Mouse (Mus musculus) midbrain, embryonic 15.5 days (tissue): ENCODE results near the gene Xbp1. TPM values are rescaled to one million over a fixed set of nuclear protein-coding genes. Genes with fewer than 3 reads are reported as not detected.
A peak's percentile ranks its signal among the peaks of the same experiment; 100 is the strongest.
"Not testable (repeated sequence)": the region's sequence is repeated elsewhere in the genome, so short reads cannot be mapped to it uniquely, and the experiment has no call there.

ENCODE experiments used
- ATAC-seq: fragments of 200-750 bp; cut with Nextera tagmentation; replicated peaks from 2 replicates; pipeline ENCODE4 v1.8.0; 2017; ENCODE audit warnings: moderate TSS enrichment
- H3K27ac ChIP-seq: fragments of 300-500 bp; sonication (generic); 2 replicates; pipeline ENCODE4 v1.5.1; 2015; ENCODE audit warnings: mild to moderate bottlenecking, inconsistent platforms
- H3K27me3 ChIP-seq: fragments of 300-500 bp; sonication (generic); replicated peaks from 2 replicates; pipeline ENCODE4 v1.6.1; 2015; ENCODE audit warnings: inconsistent platforms
- H3K36me3 ChIP-seq: fragments of 300-500 bp; sonication (generic); replicated peaks from 2 replicates; pipeline ENCODE4 v1.6.1; 2015; ENCODE audit warnings: inconsistent platforms
- H3K4me1 ChIP-seq: fragments of 300-500 bp; sonication (generic); 2 replicates; pipeline ENCODE4 v1.6.1; 2015; ENCODE audit warnings: inconsistent platforms
- H3K4me2 ChIP-seq: fragments of 300-500 bp; sonication (generic); 2 replicates; pipeline ENCODE4 v1.6.1; 2015; ENCODE audit warnings: inconsistent platforms, mild to moderate bottlenecking, moderate library complexity
- H3K4me3 ChIP-seq: fragments of 300-500 bp; sonication (generic); 2 replicates; pipeline ENCODE4 v1.5.1; 2015; ENCODE audit warnings: mild to moderate bottlenecking, inconsistent platforms
- H3K9ac ChIP-seq: fragments of 300-500 bp; sonication (generic); 2 replicates; pipeline ENCODE4 v1.6.1; 2015; ENCODE audit warnings: mild to moderate bottlenecking, inconsistent platforms
- H3K9me3 ChIP-seq: fragments of 300-500 bp; sonication (generic); 2 replicates; pipeline ENCODE4 v1.6.1; 2016; ENCODE audit warnings: inconsistent platforms
- WGBS: fragments of 180-500 bp; shearing (Covaris S2); methylation state at CpG from one replicate; pipeline ENCODE4 v1.1.7; 2015; ENCODE audit warnings: mixed read lengths; 5-methylcytosine and 5-hydroxymethylcytosine counted together
- polyA plus RNA-seq: library from polyadenylated mRNA; unstranded; fragments of >200 nt; fragmentation: Nextera tagmentation; extraction: Ambion mirVana; gene quantifications from 2 replicates; pipeline ENCODE4 v1.2.1, GENCODE M21; 2015

Gene Xbp1
- 152 and 159 TPM in 2 replicates for polyA plus RNA-seq

GRCm38 (mm10) chr11:5520412-5521265, at the start of gene Xbp1:
TSS of gene Xbp1 (plus strand) at chr11:5520659.
- ATAC-seq: peak; percentile 98

GRCm38 (mm10) chr11:5474130-5474529, 46.3 kb upstream of the Xbp1 start:
- Histone ChIP-seq H3K27me3 (no peaks in the 10 kb centered on the region), H3K36me3 (no peaks in the 10 kb centered on the region), H3K4me3 (no peak overlapping the region), H3K9ac (no peak overlapping the region), H3K9me3 (no peaks in the 10 kb centered on the region), H3K27ac (no peak overlapping the region), H3K4me2 (no peak overlapping the region), H3K4me1 (no peaks in the 10 kb centered on the region)
- 13% methylated on average over 5 of the region's 5 CpGs for WGBS
- ATAC-seq: no peak

More at GRCm38 (mm10) chr11:5520412-5521265, at the start of gene Xbp1:
- no peaks in the 10 kb centered on the region for H3K9me3 ChIP-seq
- peaks cover 27% of the 10 kb centered on the region for H3K4me1 ChIP-seq
- H3K9ac ChIP-seq: peak within 1 kb of the TSS; percentile 98
- H3K27me3 ChIP-seq: no peaks in the 10 kb centered on the region
- H3K36me3 ChIP-seq: peaks cover 28% of the 10 kb centered on the region
- WGBS: under 1% methylated on average over 72 of the region's 72 CpGs
- H3K4me2 ChIP-seq: peak within 1 kb of the TSS; percentile 72
- peak within 1 kb of the TSS; percentile 95 for H3K4me3 ChIP-seq
- peak within 1 kb of the TSS; percentile 94 for H3K27ac ChIP-seq

- H3K36me3 ChIP-seq, ATAC-seq, H3K4me2 ChIP-seq, H3K4me3 ChIP-seq, H3K27ac ChIP-seq, H3K9ac ChIP-seq, H3K9me3 ChIP-seq, H3K27me3 ChIP-seq, H3K4me1 ChIP-seq: not testable (repeated sequence)
- WGBS: 94% methylated on average over 2 of the region's 2 CpGs
Observed at GRCm38 (mm10) chr11:5475556-5476118, 44.8 kb upstream of the Xbp1 start.

- Histone ChIP-seq H3K27ac (no peak overlapping the region), H3K9me3 (no peaks in the 10 kb centered on the region), H3K4me3 (no peak overlapping the region), H3K4me1 (no peaks in the 10 kb centered on the region), H3K36me3 (no peaks in the 10 kb centered on the region), H3K27me3 (no peaks in the 10 kb centered on the region), H3K4me2 (no peak overlapping the region), H3K9ac (no peak overlapping the region)
- ATAC-seq: no peak
- WGBS: 89% methylated on average over 4 of the region's 4 CpGs
Observed at GRCm38 (mm10) chr11:5476806-5477205, 43.7 kb upstream of the Xbp1 start.

GRCm38 (mm10) chr11:5478193-5478592, 42.3 kb upstream of the Xbp1 start:
- ATAC-seq: no peak
- Histone ChIP-seq H3K36me3 (no peaks in the 10 kb centered on the region), H3K4me1 (no peaks in the 10 kb centered on the region), H3K4me2 (no peak overlapping the region), H3K4me3 (no peak overlapping the region), H3K9ac (no peak overlapping the region), H3K27me3 (no peaks in the 10 kb centered on the region), H3K27ac (no peak overlapping the region), H3K9me3 (no peaks in the 10 kb centered on the region)
- WGBS: 83% methylated on average over 7 of the region's 7 CpGs

GRCm38 (mm10) chr11:5478831-5479230, 41.6 kb upstream of the Xbp1 start:
- Histone ChIP-seq H3K4me1 (no peaks in the 10 kb centered on the region), H3K36me3 (no peaks in the 10 kb centered on the region), H3K9ac (no peak overlapping the region), H3K4me2 (no peak overlapping the region), H3K4me3 (no peak overlapping the region), H3K9me3 (no peaks in the 10 kb centered on the region), H3K27ac (no peak overlapping the region), H3K27me3 (no peaks in the 10 kb centered on the region)
- no peak for ATAC-seq
- WGBS: 94% methylated on average over 3 of the region's 3 CpGs

GRCm38 (mm10) chr11:5482581-5482980, 37.9 kb upstream of the Xbp1 start:
- Histone ChIP-seq H3K4me3 (no peak overlapping the region), H3K27me3 (no peaks in the 10 kb centered on the region), H3K9ac (no peak overlapping the region), H3K9me3 (no peaks in the 10 kb centered on the region), H3K4me2 (no peak overlapping the region), H3K27ac (no peak overlapping the region), H3K4me1 (peaks cover 5% of the 10 kb centered on the region; the same call in 1 of the 2 replicates), H3K36me3 (no peaks in the 10 kb centered on the region)
- WGBS: 88% methylated on average over 13 of the region's 13 CpGs
- no peak for ATAC-seq

GRCm38 (mm10) chr11:5485193-5486011, 35.1 kb upstream of the Xbp1 start:
- no peaks in the 10 kb centered on the region for H3K9me3 ChIP-seq
- WGBS: 17% methylated on average over 15 of the region's 15 CpGs
- no peaks in the 10 kb centered on the region for H3K27me3 ChIP-seq
- ATAC-seq: peak; percentile 80
- H3K36me3 ChIP-seq: no peaks in the 10 kb centered on the region
- peak overlapping the region; percentile 38 for H3K4me3 ChIP-seq
- peaks cover 5% of the 10 kb centered on the region; the same call in 1 of the 2 replicates for H3K4me1 ChIP-seq
- no peak overlapping the region for H3K27ac ChIP-seq
- peak overlapping the region; percentile 57 for H3K4me2 ChIP-seq
- peak overlapping the region; percentile 42 for H3K9ac ChIP-seq

- WGBS: 90% methylated on average over 10 of the region's 10 CpGs
- not testable (repeated sequence) for H3K27ac ChIP-seq, H3K27me3 ChIP-seq, H3K9me3 ChIP-seq, H3K4me2 ChIP-seq, H3K4me1 ChIP-seq, H3K9ac ChIP-seq, ATAC-seq, H3K4me3 ChIP-seq, H3K36me3 ChIP-seq
Observed at GRCm38 (mm10) chr11:5489433-5489832, 31.0 kb upstream of the Xbp1 start.

- H3K27ac ChIP-seq: no peak overlapping the region
- H3K9me3 ChIP-seq: no peaks in the 10 kb centered on the region
- WGBS: 85% methylated on average over 10 of the region's 10 CpGs
Observed at GRCm38 (mm10) chr11:5490989-5491656, 29.3 kb upstream of the Xbp1 start.

GRCm38 (mm10) chr11:5491912-5492311, 28.5 kb upstream of the Xbp1 start:
- 81% methylated on average over 7 of the region's 7 CpGs for WGBS
- Histone ChIP-seq H3K27me3 (no peaks in the 10 kb centered on the region), H3K36me3 (no peaks in the 10 kb centered on the region), H3K9me3 (no peaks in the 10 kb centered on the region), H3K27ac (no peak overlapping the region), H3K9ac (no peak overlapping the region), H3K4me3 (no peak overlapping the region), H3K4me2 (no peak overlapping the region), H3K4me1 (no peaks in the 10 kb centered on the region)
- ATAC-seq: no peak

More at GRCm38 (mm10) chr11:5490989-5491656, 29.3 kb upstream of the Xbp1 start:
- no peaks in the 10 kb centered on the region for H3K4me1 ChIP-seq
- no peak for ATAC-seq
- no peak overlapping the region for H3K9ac ChIP-seq
- H3K27me3 ChIP-seq: no peaks in the 10 kb centered on the region
- no peak overlapping the region for H3K4me3 ChIP-seq
- H3K4me2 ChIP-seq: no peak overlapping the region
- no peaks in the 10 kb centered on the region for H3K36me3 ChIP-seq

- no peak overlapping the region for H3K4me3 ChIP-seq
- ATAC-seq: no peak
- WGBS: 68% methylated on average over 2 of the region's 2 CpGs
Observed at GRCm38 (mm10) chr11:5493869-5494268, 26.6 kb upstream of the Xbp1 start.

More at GRCm38 (mm10) chr11:5493869-5494268, 26.6 kb upstream of the Xbp1 start:
- H3K4me1 ChIP-seq: no peaks in the 10 kb centered on the region
- H3K27me3 ChIP-seq: no peaks in the 10 kb centered on the region
- no peak overlapping the region for H3K27ac ChIP-seq
- H3K9ac ChIP-seq: no peak overlapping the region
- H3K36me3 ChIP-seq: no peaks in the 10 kb centered on the region
- no peak overlapping the region for H3K4me2 ChIP-seq
- no peaks in the 10 kb centered on the region for H3K9me3 ChIP-seq
